Mouse (Mus musculus) brain, embryonic 14.5 days (tissue): ENCODE measurements around the gene Evc2.

Source experiments
- CTCF ChIP-seq: fragments of 200-500 bp; IDR thresholded peaks from 2 replicates; pipeline ENCODE4 v1.5.1; 2012; ENCODE audit warnings: inconsistent platforms, mild to moderate bottlenecking, moderate library complexity, borderline replicate concordance; ENCODE audit not compliant: insufficient read depth, insufficient read length; ENCODE audit errors: extremely low read depth
- POLR2A ChIP-seq: fragments of 200-500 bp; IDR thresholded peaks from 2 replicates; pipeline ENCODE4 v1.6.1; 2012; ENCODE audit warnings: mild to moderate bottlenecking, inconsistent platforms, borderline replicate concordance; ENCODE audit not compliant: poor library complexity, insufficient read depth, insufficient read length, severe bottlenecking; ENCODE audit errors: extremely low read depth

GRCm38 (mm10) chr5:37289236-37289635 is 49.1 kb upstream of the Evc2 start:
- TF ChIP-seq CTCF = peak; percentile 88
- TF ChIP-seq POLR2A = no peak
